Mouse (Mus musculus) megakaryocyte, embryonic 14.5 days (primary cell): ENCODE measurements at regions not wholly inside any gene's neighbourhood (a gene's known extent, or its start where the extent isn't known, plus 50 kb on each side); places are given as distances from the start of the nearest gene placed in this dataset.

ENCODE experiments used
- H3K27me3 ChIP-seq: replicated peaks from 2 replicates; pipeline ENCODE3; 2012; ENCODE audit warnings: inconsistent platforms
- H3K36me3 ChIP-seq: replicated peaks from 2 replicates; pipeline ENCODE3; 2012; ENCODE audit warnings: low read length, inconsistent platforms, mixed read lengths
- H3K4me1 ChIP-seq: 2 replicates; pipeline ENCODE4 v1.6.1; 2012; ENCODE audit warnings: inconsistent platforms
- H3K4me3 ChIP-seq: replicated peaks from 2 replicates; pipeline ENCODE3; 2012; ENCODE audit warnings: moderate library complexity, mild to moderate bottlenecking, inconsistent platforms
- H3K9me3 ChIP-seq: 2 replicates; pipeline ENCODE4 v1.6.1; 2012; ENCODE audit warnings: inconsistent platforms
- FLI1 ChIP-seq: IDR thresholded peaks from 2 replicates; pipeline ENCODE4 v1.6.1; 2012; ENCODE audit warnings: low read length, inconsistent platforms, mixed read lengths
- GATA1 ChIP-seq: IDR thresholded peaks from 3 replicates; pipeline ENCODE4 v1.6.1; 2012; ENCODE audit warnings: mixed read lengths, low read length, inconsistent platforms, borderline replicate concordance

GRCm38 (mm10) chr2:106522961-106523360 is 170.1 kb upstream of the Mpped2 start:
- Histone ChIP-seq H3K4me1 (no peaks in the 10 kb centered on the region), H3K36me3 (no peaks in the 10 kb centered on the region), H3K27me3 (no peaks in the 10 kb centered on the region), H3K4me3 (no peak overlapping the region), H3K9me3 (no peaks in the 10 kb centered on the region)
- TF ChIP-seq FLI1 (no peak), GATA1 (no peak)

DNA sequence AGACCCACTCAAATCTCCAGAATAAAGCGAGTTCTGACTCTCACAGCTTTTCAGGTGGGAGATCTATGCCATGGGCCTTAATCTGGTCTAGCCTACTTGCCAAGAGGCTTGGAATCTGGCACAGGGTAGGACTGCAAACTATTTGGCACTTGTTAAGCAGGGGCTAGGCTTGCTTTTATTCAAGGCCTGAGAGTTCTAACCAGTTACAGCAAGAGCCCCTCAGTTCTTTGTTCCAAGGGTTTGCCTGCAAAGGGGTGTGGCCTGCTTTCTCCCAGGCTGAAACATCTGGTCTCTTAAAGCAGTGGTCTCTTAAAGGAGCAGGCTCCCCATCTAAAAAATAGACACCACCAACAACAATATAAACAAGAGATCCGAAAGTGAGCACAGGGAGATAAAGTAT is 166.1 kb upstream of the Mpped2 start:
- H3K27me3 ChIP-seq: no peaks in the 10 kb centered on the region
- no peaks in the 10 kb centered on the region; the same call in 1 of the 2 replicates for H3K9me3 ChIP-seq
- H3K36me3 ChIP-seq: no peaks in the 10 kb centered on the region
- TF ChIP-seq FLI1: no peak
- TF ChIP-seq GATA1: no peak
- H3K4me3 ChIP-seq: no peak overlapping the region
- no peaks in the 10 kb centered on the region for H3K4me1 ChIP-seq

DNA sequence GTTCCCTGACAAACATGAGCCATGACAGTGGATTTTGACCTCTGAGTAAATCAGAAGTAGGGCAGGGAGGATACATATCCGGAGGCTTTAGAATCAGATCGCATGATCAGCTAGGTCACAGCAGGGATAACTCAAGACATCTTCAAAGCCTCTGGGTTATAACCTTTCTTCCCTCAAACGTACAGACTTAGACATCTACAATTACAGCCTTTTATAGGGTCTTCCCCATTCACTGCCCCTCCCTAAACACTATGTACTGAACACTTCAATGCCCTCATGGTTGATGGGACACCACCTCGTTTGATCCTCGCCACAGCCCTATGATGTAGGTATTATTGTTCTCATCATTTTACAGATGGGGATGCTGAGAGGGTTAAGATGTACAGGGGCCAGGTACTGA is 163.8 kb upstream of the Mpped2 start:
- Histone ChIP-seq H3K36me3 (no peaks in the 10 kb centered on the region), H3K27me3 (no peaks in the 10 kb centered on the region), H3K4me1 (no peaks in the 10 kb centered on the region), H3K4me3 (no peak overlapping the region), H3K9me3 (no peaks in the 10 kb centered on the region; the same call in 1 of the 2 replicates)
- TF ChIP-seq FLI1 (no peak), GATA1 (no peak)

- no peak overlapping the region for H3K4me3 ChIP-seq
- H3K4me1 ChIP-seq: no peaks in the 10 kb centered on the region
- no peaks in the 10 kb centered on the region for H3K36me3 ChIP-seq
- no peaks in the 10 kb centered on the region for H3K27me3 ChIP-seq
- no peak for TF ChIP-seq FLI1
- TF ChIP-seq GATA1: no peak
- H3K9me3 ChIP-seq: no peaks in the 10 kb centered on the region; the same call in 1 of the 2 replicates
Observed at GRCm38 (mm10) chr2:106529746-106530145, 163.3 kb upstream of the Mpped2 start.

GRCm38 (mm10) chr2:106538329-106538728 is 154.7 kb upstream of the Mpped2 start:
- H3K27me3 ChIP-seq: no peaks in the 10 kb centered on the region
- no peak for TF ChIP-seq GATA1
- no peak for TF ChIP-seq FLI1
- no peaks in the 10 kb centered on the region for H3K36me3 ChIP-seq
- no peak overlapping the region for H3K4me3 ChIP-seq
- H3K4me1 ChIP-seq: no peaks in the 10 kb centered on the region
- H3K9me3 ChIP-seq: peaks cover 18% of the 10 kb centered on the region

- Histone ChIP-seq H3K4me3 (no peak overlapping the region), H3K4me1 (no peaks in the 10 kb centered on the region), H3K27me3 (no peaks in the 10 kb centered on the region), H3K9me3 (peaks cover 22% of the 10 kb centered on the region), H3K36me3 (no peaks in the 10 kb centered on the region)
- TF ChIP-seq FLI1: no peak
- no peak for TF ChIP-seq GATA1
Observed at GRCm38 (mm10) chr2:106540176-106540575, 152.9 kb upstream of the Mpped2 start.

- no peak for TF ChIP-seq FLI1
- TF ChIP-seq GATA1: no peak
- no peaks in the 10 kb centered on the region for H3K4me1 ChIP-seq
- H3K4me3 ChIP-seq: no peak overlapping the region
- H3K27me3 ChIP-seq: no peaks in the 10 kb centered on the region
- peaks cover 9% of the 10 kb centered on the region for H3K9me3 ChIP-seq
- no peaks in the 10 kb centered on the region for H3K36me3 ChIP-seq
Observed at GRCm38 (mm10) chr2:106547117-106547516, 146.0 kb upstream of the Mpped2 start.

GRCm38 (mm10) chr2:106553666-106554065 is 139.4 kb upstream of the Mpped2 start:
- TF ChIP-seq FLI1 (no peak), GATA1 (no peak)
- Histone ChIP-seq H3K27me3 (no peaks in the 10 kb centered on the region), H3K36me3 (no peaks in the 10 kb centered on the region), H3K4me1 (no peaks in the 10 kb centered on the region), H3K4me3 (no peak overlapping the region), H3K9me3 (peaks cover 3% of the 10 kb centered on the region; the same call in 1 of the 2 replicates)

- no peak for TF ChIP-seq FLI1
- no peak for TF ChIP-seq GATA1
- no peaks in the 10 kb centered on the region for H3K27me3 ChIP-seq
- H3K36me3 ChIP-seq: no peaks in the 10 kb centered on the region
- no peak overlapping the region for H3K4me3 ChIP-seq
- peaks cover 13% of the 10 kb centered on the region for H3K9me3 ChIP-seq
- H3K4me1 ChIP-seq: no peaks in the 10 kb centered on the region
Observed at GRCm38 (mm10) chr2:106561571-106562090, 131.4 kb upstream of the Mpped2 start.

DNA sequence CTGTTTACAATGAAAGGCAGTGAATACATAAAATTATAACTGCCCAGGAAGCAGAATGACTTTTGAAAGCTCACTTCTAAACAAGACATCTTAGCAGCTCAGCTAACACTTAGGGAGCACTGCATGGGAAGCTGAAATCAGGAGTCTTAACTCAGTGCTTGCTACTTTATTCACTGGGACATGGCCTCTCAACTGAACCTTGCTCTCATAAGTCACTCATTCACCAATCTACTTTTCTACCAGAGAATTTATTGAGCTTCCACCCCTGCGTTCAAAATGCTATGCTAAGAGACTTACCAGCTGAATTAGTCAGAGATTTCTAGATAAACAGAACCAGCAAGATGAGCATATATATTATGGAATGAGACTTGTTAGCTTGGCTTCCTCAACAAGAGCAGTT is 122.8 kb upstream of the Mpped2 start:
- H3K27me3 ChIP-seq: no peaks in the 10 kb centered on the region
- TF ChIP-seq FLI1 (no peak), GATA1 (no peak)
- H3K36me3 ChIP-seq: no peaks in the 10 kb centered on the region
- peaks cover 10% of the 10 kb centered on the region; the same call in 1 of the 2 replicates for H3K9me3 ChIP-seq
- H3K4me1 ChIP-seq: no peaks in the 10 kb centered on the region
- H3K4me3 ChIP-seq: no peak overlapping the region

DNA sequence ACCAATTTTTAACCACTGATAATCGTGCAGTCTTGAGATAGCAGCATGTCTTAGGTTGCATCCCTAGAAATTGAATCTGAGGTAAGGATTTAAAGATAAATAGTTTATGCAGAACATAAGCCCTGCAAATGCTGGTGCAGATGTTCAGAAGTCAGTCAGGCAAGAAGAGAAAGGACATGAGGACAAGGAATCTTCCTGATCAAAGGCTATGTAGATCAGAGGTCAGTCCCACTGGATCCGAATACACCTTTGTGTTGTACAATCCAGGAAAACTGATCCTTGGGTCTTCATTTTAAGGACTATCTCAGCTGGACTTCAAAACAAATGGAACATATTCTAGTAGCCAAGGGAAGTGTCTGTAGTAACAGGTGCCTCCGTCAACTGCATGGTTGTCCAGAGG is 121.7 kb upstream of the Mpped2 start:
- TF ChIP-seq GATA1 (no peak), FLI1 (no peak)
- Histone ChIP-seq H3K9me3 (peaks cover 7% of the 10 kb centered on the region; the same call in 1 of the 2 replicates), H3K36me3 (no peaks in the 10 kb centered on the region), H3K27me3 (no peaks in the 10 kb centered on the region), H3K4me3 (no peak overlapping the region), H3K4me1 (no peaks in the 10 kb centered on the region)
